Mouse (Mus musculus): ENCODE data around the gene Rnf207.

The Rnf207 gene

GRCm38 (mm10) chr4:152294188-152294929, 24.4 kb downstream of the Rnf207 start:
- DNase-seq (ENCODE audit: low spot score in 2 of 2) = no peak

- no peak for DNase-seq (ENCODE audit: low spot score in 2 of 2)
Measured at GRCm38 (mm10) chr4:152292102-152292765, 26.6 kb downstream of the Rnf207 start.

- DNase-seq (ENCODE audit: low spot score in 2 of 2) = no peak
Measured at GRCm38 (mm10) chr4:152291562-152291961, 27.2 kb downstream of the Rnf207 start, which contains the start of gene Hes3. Hes3 (minus strand) TSS chr4:152291662.

- no peak for DNase-seq (ENCODE audit: low spot score in 2 of 2)
Measured at GRCm38 (mm10) chr4:152290991-152291390, 27.8 kb downstream of the Rnf207 start.

- DNase-seq (ENCODE audit: low spot score in 2 of 2) = no peak
Measured at GRCm38 (mm10) chr4:152290385-152290784, 28.4 kb downstream of the Rnf207 start.

- no peak for DNase-seq (ENCODE audit: low spot score in 2 of 2)
Measured at GRCm38 (mm10) chr4:152288398-152288945, 30.3 kb downstream of the Rnf207 start.

- DNase-seq (ENCODE audit: low spot score in 2 of 2) = no peak
Measured at GRCm38 (mm10) chr4:152287317-152288120, 31.3 kb downstream of the Rnf207 start.

GRCm38 (mm10) chr4:152286887-152287286, 31.9 kb downstream of the Rnf207 start:
- DNase-seq (ENCODE audit: low spot score in 2 of 2) = peak in 1 of 2 experiments; percentile 55

- DNase-seq (ENCODE audit: low spot score in 2 of 2) = peak in 1 of 2 experiments; percentile 74
Measured at GRCm38 (mm10) chr4:152286183-152286582, 32.6 kb downstream of the Rnf207 start.

- DNase-seq (ENCODE audit: low spot score in 2 of 2) = peak; percentile 69 to 71
Measured at GRCm38 (mm10) chr4:152285505-152285904, 33.3 kb downstream of the Rnf207 start.

GRCm38 (mm10) chr4:152283186-152283950, 35.4 kb downstream of the Rnf207 start:
- peak; percentile 87 to 90 for DNase-seq (ENCODE audit: low spot score in 2 of 2)

- no peak for DNase-seq (ENCODE audit: low spot score in 2 of 2)
Measured at GRCm38 (mm10) chr4:152282721-152283120, 36.1 kb downstream of the Rnf207 start.

GRCm38 (mm10) chr4:152281601-152282000, 37.2 kb downstream of the Rnf207 start:
- DNase-seq (ENCODE audit: low spot score in 2 of 2) = no peak

- no peak for DNase-seq (ENCODE audit: low spot score in 2 of 2)
Measured at GRCm38 (mm10) chr4:152278986-152279385, 39.8 kb downstream of the Rnf207 start.

- DNase-seq (ENCODE audit: low spot score in 2 of 2) = no peak
Measured at GRCm38 (mm10) chr4:152277916-152278315, 40.9 kb downstream of the Rnf207 start.

- DNase-seq (ENCODE audit: low spot score in 2 of 2) = no peak
Measured at GRCm38 (mm10) chr4:152276389-152277347, 42.1 kb downstream of the Rnf207 start.

GRCm38 (mm10) chr4:152274681-152275131, 44.1 kb downstream of the Rnf207 start:
- DNase-seq (ENCODE audit: low spot score in 2 of 2) = no peak

GRCm38 (mm10) chr4:152273621-152274236, 45.1 kb downstream of the Rnf207 start, which contains the start of gene Gpr153:
Gpr153 (plus strand) TSS chr4:152274232.
- DNase-seq (ENCODE audit: low spot score in 2 of 2) = peak; percentile 68 to 69

GRCm38 (mm10) chr4:152273191-152273590, 45.6 kb downstream of the Rnf207 start:
- DNase-seq (ENCODE audit: low spot score in 2 of 2) = no peak

Data from right cerebral cortex, postnatal 10 days (tissue).